Mouse (Mus musculus): ENCODE data around the gene Samhd1.

DNA sequence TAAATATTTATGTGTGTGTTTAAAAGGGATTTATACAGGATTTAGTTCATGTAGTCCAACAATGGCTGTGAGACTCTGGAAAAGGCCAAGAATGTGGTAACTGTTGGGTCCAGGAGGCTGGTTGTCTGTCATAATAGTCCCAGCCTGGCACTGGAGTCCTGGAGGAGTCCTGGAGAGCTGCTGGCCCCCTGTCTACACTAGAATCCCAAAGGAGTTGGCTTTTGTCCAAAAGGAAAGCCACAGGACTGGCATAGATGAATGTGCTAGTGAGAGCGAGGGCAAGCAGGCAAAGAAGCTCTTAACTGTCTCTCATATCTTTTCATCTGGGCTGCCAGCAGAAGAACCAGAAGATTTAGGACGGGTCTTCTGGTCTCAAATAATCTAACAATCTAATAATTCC, 1.6 kb upstream of the Samhd1 start:
- TF ChIP-seq CTCF (IDR thresholded peaks at IDR 0.05; ENCODE audit: insufficient read depth, low read depth, low read length) (no peak), POLR2A (IDR thresholded peaks at IDR 0.05; ENCODE audit: insufficient read depth, low read depth, low read length) (no peak)
